Mouse (Mus musculus): ENCODE results near the gene Mt4.
A peak's percentile ranks its signal among the peaks of the same experiment; 100 is the strongest.

Mt4 gene

DNA sequence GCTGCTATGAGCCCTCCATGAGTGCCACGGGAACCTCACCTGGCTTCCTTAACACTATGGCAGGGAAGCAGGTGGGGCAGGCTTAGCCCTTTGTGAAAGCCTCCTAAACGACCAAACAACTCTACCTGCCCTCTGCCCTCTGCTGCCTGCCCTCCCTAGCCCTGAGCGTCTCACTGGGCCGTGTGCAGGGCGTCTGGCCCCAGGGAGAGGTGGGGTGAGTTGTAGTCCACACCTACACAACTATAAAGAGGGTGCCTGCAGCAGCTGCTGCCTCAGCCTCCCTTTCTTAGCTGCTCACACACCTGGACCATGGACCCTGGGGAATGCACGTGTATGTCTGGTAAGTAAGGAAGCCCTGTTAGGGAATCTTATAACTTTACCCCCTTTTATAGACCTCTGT lies at the start of gene Mt4:
Gene Mt4, plus strand, starts transcription at position 265 of the 400 bp plus-strand sequence.
- no peak for DNase-seq (ENCODE audit: extremely low read depth, low read depth, low spot score)

DNA sequence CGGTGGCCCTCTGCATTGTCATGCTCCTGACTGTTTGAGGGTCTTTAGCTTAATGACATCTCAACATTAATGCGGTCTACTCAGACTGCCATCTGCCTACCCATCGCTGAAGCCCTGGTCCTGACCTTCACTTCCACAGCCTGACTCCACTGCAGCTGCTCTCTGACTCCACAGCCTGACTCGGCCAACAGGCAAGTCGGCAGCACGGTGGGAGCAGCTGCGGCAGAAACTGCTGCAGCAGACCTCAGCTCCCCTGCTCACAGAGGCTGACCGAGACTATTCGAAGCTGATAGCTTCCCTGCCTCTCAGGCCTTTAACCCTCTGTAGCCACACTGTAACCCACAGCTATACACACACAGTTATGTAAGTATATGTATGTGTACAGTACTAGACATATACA lies 49.0 kb upstream of the Mt4 start:
- no peak for DNase-seq (ENCODE audit: extremely low read depth, low read depth, low spot score)

DNA sequence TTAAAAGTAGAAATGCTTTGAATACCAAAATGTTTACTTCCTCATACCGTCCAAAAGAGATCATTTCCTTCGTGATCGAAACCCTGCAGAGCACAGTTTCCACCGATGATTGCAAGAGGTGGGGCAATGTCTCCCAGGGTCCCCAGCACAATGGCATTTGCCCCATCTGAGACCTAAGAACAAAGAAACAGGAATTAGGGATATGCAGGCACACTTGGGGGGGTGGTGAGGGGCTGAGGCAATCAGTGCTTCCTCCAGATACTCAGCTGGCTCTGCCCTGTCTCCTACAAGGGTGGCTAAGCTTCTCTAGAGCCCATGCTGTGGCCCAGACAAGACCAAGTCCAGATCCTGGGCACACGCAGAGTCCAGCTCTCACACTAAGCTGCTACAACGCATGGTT lies 47.3 kb upstream of the Mt4 start:
- no peak for DNase-seq (ENCODE audit: extremely low read depth, low read depth, low spot score)

DNA sequence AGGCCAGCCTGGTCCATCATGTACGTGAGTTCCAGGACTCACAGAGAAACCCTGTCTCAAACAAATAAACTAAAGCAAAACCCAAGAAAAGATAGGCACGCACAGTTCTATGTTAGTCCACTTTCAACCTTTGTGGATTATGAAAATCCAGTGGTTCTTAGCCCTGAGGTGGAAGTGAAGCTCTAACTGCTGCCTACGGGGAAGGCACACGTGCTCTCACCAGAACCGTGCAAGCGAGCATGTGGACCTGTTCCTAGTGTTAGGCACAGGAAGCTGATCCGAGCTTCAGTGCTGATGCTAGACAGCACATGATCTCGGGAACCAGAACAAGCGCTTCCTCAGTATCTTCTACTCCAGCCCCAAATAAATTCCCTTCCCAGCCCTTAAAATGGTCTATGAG lies 44.1 kb upstream of the Mt4 start:
- DNase-seq (ENCODE audit: extremely low read depth, low read depth, low spot score), result no peak

DNA sequence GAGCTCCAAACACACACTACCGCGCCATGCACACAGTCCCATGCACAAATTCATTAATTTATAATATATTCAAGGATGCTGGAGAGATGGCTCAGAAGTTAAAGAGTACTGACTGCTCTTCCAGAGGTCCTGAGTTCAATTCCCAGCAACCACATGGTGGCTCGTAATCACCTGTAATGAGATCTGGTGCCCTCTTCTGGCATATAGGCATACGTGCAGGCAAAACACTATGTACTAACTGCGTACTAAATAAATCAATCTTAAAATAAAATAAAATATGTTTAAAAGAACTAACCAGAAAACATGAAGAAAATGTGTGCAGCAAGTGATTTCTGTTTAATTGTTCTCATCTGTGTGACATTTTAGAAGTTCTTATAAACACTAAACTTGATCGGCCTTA lies 42.7 kb upstream of the Mt4 start:
- no peak for DNase-seq (ENCODE audit: extremely low read depth, low read depth, low spot score)

DNA sequence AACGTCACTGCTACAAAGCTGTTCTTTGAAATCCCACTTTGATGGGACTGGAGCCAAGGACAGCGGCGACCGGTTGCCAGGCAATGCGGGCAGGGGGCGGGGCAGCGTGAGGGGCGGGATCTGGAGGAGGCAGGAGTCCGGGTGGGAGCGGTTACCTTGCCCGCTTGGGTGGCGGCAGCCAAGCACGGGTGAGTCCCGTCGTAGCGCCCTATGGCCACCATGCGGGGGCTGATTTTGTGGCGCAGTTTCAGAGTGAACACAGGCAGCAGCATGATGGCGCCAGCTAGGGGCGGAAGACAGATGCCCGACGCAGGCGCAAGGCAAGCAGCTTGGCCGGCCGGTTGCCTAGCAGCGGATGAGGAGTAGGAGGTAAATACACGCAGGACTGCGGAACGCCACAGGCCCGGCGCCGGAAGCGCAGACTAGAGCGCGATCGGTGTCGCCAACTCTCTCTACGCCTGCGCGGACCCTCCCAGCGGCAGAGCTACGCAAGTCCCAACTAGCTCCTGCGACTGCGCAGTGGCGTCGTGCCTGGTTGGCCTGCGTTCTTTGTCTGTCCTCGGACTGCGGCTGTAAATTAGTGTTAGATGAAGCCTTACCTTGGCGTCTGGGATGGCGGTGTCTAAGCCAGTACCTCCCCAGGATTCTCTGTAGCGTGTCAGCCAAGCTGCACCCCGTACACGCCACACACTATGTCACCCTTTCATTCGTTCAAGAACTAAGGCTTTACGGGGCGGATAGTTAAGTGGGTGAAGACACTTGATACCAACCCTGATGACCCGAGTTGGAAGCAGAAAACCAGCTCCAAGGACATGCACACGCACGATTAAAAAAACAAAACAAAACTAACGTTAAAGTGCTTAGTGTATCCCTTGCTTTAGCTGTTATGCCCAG lies 38.7 kb upstream of the Mt4 start, which contains the start of gene Bbs2:
Gene Bbs2, minus strand, starts transcription at position 848 of the 894 bp plus-strand sequence.
- DNase-seq (ENCODE audit: extremely low read depth, low read depth, low spot score), result peak; percentile 76

DNA sequence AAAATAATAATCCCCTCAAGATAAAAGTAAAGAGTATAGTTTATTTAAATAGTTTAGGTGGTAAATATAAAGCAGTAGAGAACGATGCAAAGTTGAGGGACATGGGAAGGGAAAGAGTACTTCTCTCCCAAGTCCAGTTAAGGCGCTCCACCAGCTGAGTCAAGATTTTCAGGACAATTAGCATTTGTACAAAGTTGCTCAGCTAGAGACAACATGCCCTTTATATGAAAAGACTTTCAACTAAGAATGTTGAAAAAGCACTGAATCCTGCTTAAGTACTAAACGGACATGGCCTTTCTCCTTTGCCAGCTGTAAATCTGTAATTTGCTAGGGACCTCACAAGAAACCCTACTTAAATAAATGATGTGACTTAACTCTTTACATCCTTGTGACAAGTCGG lies 38.0 kb upstream of the Mt4 start:
- no peak for DNase-seq (ENCODE audit: extremely low read depth, low read depth, low spot score)

DNA sequence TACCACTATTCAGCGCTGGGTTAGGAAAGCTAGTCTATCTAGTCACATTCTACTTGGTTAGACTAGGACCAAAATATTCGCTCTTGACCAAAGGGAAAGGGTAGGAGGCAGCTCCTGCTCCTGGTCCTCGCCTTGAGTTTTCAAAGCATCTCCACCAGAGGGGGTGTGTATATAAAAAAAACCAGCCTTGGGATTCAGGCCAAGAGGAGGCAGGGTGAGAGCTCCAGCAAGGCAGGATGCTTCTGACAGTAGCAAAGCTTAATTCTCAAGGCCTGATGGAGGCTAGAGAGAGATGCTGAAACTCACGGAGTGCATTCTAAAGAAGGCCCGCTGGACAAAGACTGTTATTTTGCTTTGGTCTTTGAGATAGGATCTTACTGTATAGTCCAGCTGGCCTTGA lies 32.9 kb upstream of the Mt4 start:
- DNase-seq (ENCODE audit: extremely low read depth, low read depth, low spot score), result no peak

DNA sequence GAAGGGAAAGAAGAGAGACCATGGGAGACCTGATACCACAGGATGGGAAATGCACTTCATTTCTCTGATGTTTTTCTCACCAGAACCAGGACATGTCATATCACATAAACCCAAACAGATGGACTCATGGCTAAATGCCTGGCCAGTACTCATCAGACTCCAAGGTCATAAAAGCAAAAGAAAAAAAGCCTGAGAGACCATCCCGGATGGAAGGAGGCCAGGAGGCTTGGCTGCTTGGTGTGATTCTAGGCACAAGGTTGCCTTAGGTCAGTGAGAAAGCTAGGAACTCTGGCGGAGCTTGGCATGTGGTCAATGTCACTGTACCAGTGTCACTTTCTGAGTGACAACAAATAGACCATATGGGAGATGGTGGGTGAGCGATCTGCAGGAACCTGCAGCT lies 29.1 kb upstream of the Mt4 start:
- DNase-seq (ENCODE audit: extremely low read depth, low read depth, low spot score), result no peak

DNA sequence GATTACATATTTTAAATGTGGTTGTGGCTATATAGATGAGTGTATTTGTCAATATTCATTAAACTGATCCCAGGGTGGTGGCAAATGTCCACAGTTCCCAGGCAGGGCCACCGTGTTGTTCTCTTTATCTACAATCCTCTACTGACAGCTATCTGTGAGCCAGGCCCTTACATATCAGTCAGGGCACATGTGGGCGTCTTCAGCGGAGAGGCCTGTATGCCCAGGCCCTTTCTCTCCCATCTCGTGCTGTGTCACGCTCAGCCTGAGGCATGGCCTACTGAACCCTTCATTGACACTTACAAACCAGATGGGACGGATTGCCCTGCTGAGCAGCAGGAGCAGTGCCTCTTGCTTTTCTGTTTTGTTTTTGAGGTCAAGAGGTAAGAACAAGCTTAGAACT lies 27.6 kb upstream of the Mt4 start:
- no peak for DNase-seq (ENCODE audit: extremely low read depth, low read depth, low spot score)

DNA sequence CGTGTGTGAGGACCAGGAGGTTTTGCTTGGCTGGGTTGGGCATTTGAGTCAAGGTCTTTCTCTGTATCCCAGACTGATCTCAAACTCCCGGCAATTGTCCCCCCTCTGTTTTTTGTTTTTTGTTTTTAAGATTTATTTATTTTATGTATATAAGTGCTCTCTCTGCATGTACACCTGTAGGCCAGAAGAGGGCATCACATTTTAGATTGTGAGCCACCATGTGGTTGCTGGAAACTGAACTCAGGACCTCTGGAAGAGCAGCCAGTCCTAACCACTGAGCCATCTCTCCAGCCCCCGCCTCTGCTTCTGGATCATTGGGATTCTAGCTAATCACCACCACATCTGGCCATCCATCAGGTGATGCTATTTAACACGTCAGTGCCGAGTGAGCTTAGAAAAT lies 27.2 kb upstream of the Mt4 start:
- DNase-seq (ENCODE audit: extremely low read depth, low read depth, low spot score), result no peak

DNA sequence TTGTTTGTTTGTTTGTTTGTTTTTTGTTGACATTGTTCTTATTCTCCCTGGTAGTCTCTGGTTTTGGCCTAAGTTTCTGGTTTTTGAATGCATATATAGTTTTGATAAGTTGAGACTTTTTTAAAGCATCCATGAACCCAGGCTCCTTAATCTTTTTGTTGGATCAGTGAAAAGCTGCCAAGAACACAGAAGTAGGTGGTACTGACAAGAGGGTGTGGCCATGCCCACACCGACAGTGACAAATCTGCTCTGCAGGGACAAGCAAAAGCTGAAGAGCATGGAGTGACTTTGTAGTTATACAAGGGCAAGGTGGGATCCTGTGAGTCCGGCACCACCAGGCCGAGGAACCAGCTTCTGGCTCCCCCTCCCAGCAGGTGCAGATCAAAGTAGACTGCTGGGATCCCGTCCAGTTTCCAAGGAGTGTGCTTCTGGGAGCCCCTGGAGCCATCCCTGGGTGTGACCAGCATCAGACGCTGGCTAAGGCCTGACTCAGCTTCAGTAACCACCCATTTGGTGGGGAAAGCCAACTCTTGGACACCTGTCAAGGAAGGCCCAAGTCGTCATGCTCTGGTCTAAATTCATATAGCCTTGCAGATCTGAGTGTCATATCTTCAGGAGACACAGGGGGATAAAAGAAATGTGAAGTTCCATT lies 26.3 kb upstream of the Mt4 start:
- DNase-seq (ENCODE audit: extremely low read depth, low read depth, low spot score), result no peak

DNA sequence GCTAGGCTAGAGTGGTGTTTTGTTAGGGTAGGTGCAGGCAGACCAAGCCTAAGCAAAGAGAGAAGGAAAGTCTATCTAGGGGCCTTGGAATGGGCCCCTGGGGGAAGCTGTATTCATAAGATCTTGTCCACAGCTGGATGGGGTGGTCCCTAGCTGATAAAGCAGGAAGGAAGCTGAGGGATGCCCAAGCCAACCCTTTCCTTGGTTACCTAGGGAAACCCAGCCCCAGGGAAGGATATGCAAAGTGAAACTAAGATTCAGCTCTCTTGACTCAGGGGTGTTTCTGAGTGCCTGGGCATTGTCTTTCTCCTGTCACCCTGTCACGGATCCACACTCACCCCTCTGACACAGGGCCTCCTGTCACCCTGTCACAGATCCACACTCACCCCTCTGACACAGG lies 23.6 kb upstream of the Mt4 start:
- no peak for DNase-seq (ENCODE audit: extremely low read depth, low read depth, low spot score)

DNA sequence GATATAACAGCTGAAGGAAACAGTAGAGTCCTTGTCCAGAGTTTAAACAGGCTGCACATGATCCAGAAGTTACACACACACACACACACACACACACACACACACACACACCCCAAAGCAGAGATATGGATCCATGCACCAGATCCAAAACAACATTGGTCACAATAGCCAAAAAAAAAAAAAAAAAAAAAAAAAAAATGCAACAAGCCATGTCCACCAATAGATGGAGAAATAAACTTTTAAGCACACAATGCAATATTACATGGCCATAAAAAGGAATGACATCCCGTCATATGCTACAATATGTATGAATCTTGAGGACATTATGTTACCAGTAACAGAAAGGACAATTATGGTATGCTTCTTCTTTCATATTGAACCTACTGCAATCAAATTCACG lies 23.0 kb upstream of the Mt4 start:
- no peak for DNase-seq (ENCODE audit: extremely low read depth, low read depth, low spot score)

DNA sequence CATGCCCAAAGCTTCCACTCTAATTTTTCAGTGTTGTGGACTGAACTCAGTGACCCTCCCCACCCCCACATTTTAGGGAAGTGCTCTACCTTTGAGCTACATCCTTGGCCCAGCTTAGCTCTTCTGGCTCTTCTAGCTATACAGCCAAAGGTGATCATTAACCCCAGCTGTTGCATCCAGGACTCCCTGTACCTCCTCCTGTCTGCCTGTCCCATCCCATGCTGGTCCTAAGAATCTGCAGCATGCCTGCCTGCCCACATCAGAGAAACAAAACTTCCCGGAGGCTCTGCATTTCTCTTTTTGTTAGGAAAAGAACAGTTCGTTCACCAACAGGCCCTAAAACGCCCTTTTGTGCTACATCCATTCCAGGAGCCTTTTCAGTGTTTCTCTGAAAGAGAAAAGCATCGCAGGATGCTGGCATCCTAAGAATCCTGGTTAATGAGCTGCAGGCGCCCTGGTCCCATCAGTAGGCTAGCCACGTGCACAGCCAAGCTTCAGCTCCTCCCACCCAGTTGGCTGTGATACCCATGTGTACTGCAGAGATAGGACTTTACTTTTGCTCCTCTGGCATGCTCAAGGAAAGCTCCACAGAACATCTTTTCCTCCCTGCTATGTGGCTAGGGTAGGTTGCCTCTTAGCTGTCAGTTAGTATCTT lies 18.1 kb upstream of the Mt4 start:
- no peak for DNase-seq (ENCODE audit: extremely low read depth, low read depth, low spot score)

DNA sequence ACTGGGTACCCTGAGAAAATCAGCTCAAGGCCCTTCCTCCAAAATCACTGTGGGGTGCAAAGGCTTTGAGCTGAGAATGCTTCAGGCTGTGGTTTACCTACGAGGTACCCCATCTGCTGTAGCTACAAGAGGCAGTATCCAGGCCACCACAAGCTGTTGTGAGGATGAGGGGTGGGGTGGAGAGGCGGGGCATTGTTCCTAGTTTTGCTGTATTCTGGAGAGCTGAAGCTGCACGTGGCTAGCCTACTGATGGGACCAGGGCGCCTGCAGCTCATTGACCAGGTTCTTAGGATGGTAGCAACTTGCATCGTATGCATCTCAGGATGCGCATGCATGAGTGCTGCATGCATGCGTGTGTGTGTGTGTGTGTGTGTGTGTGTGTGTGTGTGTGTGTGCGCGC lies 15.4 kb upstream of the Mt4 start:
- DNase-seq (ENCODE audit: extremely low read depth, low read depth, low spot score), result no peak

DNA sequence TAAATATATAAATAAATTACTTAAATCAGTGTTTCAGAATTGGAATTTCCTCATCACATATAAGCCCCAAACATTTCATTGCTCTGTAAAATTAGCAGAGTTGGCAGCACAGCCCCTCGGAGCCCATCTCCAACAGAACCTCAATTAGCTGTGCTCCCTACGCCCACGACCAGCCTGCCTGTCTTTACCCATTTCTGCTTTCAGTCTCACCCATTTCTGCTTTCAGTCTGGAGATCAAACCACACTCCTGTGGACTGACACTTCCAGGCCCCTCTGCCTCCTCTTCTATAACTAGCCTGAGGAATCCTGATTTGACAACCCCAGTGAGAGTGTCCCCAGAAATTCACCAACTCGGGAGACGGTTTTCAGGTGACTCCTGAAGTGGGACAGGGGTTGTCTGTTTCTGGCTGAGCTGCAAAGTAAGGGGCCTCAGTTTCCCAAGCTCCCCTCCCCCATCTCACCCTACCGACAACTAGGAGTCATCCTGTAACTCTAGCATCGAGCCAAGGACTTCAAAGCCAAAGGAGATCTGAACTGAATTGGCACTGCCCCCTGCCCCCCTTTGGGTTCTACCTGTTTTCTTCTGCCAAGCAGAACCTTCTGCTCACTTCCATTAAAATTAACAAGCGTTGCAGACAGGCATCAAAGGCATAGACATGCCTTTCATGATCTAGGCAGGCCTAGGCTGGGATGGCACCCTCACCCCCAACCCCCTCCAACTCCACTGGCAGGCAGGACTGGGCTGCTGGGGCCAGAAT lies 14.1 kb upstream of the Mt4 start:
- no peak for DNase-seq (ENCODE audit: extremely low read depth, low read depth, low spot score)

DNA sequence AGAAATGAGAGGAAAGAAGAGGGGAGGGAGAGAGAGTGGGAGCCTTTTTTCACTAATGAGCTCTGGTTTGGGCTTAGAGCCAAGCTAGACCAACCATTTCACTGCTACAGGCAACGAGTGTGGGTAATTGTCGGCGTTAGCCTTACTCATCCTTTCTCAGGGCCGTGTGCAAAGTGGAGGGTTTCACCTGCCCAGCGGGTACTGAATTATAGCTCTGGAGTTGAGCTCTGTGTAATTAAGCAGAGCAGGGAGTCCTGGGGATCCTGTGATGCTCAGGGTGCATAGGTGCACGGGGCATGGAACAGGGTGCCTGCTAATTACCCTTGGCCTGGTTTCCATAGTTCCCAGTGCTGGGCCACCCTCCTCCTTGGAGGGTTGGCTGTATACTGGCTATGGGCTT lies 9.3 kb upstream of the Mt4 start:
- DNase-seq (ENCODE audit: extremely low read depth, low read depth, low spot score), result no peak

DNA sequence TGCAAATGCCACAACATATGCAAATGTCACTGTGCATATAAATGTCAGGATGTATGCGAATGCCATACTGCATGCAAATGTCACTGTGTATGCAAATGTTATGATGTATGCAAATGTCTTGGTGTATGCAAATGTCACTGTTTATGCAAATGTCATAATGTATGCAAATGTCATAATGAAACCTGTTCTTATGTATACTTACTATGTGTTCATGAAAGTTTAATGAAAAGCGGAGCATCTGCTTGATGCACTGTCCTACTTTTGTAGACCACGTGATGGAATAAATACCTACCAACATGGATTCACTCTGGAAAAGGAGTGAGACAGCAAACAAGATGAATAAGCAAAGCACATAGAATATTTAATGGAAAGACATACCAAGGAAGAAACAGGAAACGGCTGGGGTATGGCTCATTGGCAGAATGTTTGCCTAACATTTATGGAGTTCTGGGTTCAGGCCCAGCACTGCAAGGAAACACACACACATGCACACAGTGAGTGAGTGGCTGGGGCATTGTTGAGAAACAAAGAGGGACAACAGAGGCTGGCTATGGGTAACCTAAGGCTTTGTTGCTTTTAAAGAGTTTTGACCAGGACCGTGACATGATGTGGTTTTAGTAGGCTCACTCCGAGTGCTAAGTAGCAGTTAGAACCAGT lies 7.7 kb upstream of the Mt4 start:
- no peak for DNase-seq (ENCODE audit: extremely low read depth, low read depth, low spot score)

DNA sequence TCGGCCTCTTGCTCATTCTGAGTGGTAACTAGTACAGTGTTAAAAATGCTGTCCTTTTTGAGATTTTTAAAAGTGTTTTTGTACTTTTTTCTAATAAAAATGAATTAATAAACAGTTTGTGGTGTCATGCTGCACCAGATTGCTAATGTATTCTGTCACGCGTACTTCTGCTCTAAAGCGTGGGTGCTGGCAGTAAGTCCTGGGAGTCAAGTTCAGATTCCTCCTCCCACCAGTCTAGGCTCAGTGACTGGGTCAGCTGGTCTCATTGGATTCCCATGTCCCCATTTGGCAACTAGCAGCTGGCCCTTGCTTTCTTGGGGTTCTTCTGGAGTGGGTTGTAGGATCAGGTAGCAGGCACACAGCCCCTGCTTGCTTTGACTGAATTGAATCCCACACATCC lies 6.9 kb upstream of the Mt4 start:
- no peak for DNase-seq (ENCODE audit: extremely low read depth, low read depth, low spot score)

DNA sequence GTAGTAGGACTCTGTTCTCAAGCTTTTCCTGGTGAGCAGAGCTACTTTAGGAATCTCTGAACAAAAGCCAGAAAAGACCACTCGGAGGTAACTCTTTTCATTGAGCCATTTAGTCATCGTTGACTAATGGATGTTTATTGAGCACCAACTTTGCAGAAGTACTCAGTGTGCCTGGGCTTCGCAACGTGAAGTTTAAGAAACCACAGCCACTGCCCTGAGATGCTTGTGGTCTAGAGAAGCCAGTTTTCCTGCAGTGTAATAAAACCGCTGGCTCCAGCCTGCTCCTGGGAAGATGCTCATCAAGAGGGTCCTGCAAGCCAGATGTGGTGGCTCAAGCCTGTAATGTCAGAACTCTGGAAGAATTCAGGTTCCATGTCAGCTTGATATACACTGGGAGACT lies 4.9 kb upstream of the Mt4 start:
- DNase-seq (ENCODE audit: extremely low read depth, low read depth, low spot score), result no peak

Measured in fat pad, adult 2 months (tissue).